Mouse (Mus musculus) testis, adult 2 months (tissue): ENCODE data around the gene Ssu2.

Experiments
- CTCF ChIP-seq: fragments of 200-500 bp; IDR thresholded peaks from 2 replicates; pipeline ENCODE4 v1.5.1; 2012; ENCODE audit warnings: low read depth, mild to moderate bottlenecking, inconsistent platforms, low read length, moderate library complexity; ENCODE audit not compliant: control insufficient read depth, insufficient read depth, insufficient replicate concordance
- POLR2A ChIP-seq: fragments of 200-500 bp; IDR thresholded peaks from 2 replicates; pipeline ENCODE4 v1.6.1; 2012; ENCODE audit warnings: low read depth, mild to moderate bottlenecking, inconsistent platforms, low read length, moderate library complexity; ENCODE audit not compliant: control insufficient read depth

GRCm38 (mm10) chr6:112387947-112388346 is at the start of gene Ssu2:
- TF ChIP-seq CTCF = no peak
- TF ChIP-seq POLR2A = no peak
